Mouse (Mus musculus) limb, embryonic 10.5 days (tissue): Measurements from ENCODE around the gene Rabgap1l. TPM values are rescaled to one million over a fixed set of nuclear protein-coding genes. Genes with fewer than 3 reads are reported as not detected.

ENCODE experiments used
- DNase-seq: peaks from one replicate; pipeline ENCODE4 v3.0.0-alpha.2; 2017; ENCODE audit warnings: low spot score
- H3K27ac ChIP-seq: fragments of 300-500 bp; sonication (generic); 2 replicates; pipeline ENCODE4 v1.5.1; 2016; ENCODE audit warnings: mild to moderate bottlenecking
- H3K27me3 ChIP-seq: fragments of 300-500 bp; sonication (generic); 2 replicates; pipeline ENCODE4 v1.6.1; 2016; ENCODE audit warnings: low read depth, mild to moderate bottlenecking; ENCODE audit not compliant: poor library complexity, severe bottlenecking
- H3K36me3 ChIP-seq: fragments of 300-500 bp; sonication (generic); 2 replicates; pipeline ENCODE4 v1.6.1; 2016; ENCODE audit warnings: mild to moderate bottlenecking, moderate library complexity
- H3K4me1 ChIP-seq: fragments of 300-500 bp; sonication (generic); 2 replicates; pipeline ENCODE4 v1.6.1; 2016
- H3K4me3 ChIP-seq: fragments of 300-500 bp; sonication (generic); 2 replicates; pipeline ENCODE4 v1.5.1; 2016; ENCODE audit warnings: mild to moderate bottlenecking, moderate library complexity
- H3K9me3 ChIP-seq: fragments of 300-500 bp; sonication (generic); replicated peaks from 2 replicates; pipeline ENCODE4 v1.6.1; 2016; ENCODE audit warnings: mild to moderate bottlenecking
- WGBS: fragments of 180-500 bp; shearing (Covaris S2); methylation state at CpG from one replicate; pipeline ENCODE4 v1.1.7; 2016; 5-methylcytosine and 5-hydroxymethylcytosine counted together
- polyA plus RNA-seq: library from polyadenylated mRNA; unstranded; fragments of >200 nt; fragmentation: Nextera tagmentation; extraction: Ambion mirVana; gene quantifications from 2 replicates; pipeline ENCODE4 v1.2.1, GENCODE M21; 2016

The Rabgap1l gene
- polyA plus RNA-seq, 1 experiment from 2014 or later, result 12.5 TPM

GRCm38 (mm10) chr1:160351880-160352234, 441.2 kb downstream of the Rabgap1l start:
- H3K27me3 ChIP-seq, result no peaks in the 10 kb centered on the region
- 0% methylated on average over 10 of the region's 10 CpGs for WGBS
- no peaks in the 10 kb centered on the region for H3K9me3 ChIP-seq
- H3K4me3 ChIP-seq, result peak overlapping the region; percentile 52
- H3K36me3 ChIP-seq, result no peaks in the 10 kb centered on the region
- no peak overlapping the region; the same call in 1 of the 2 replicates for H3K27ac ChIP-seq
- H3K4me1 ChIP-seq, result peaks cover 15% of the 10 kb centered on the region
- peak; percentile 53 for DNase-seq

GRCm38 (mm10) chr1:160351146-160351879, 441.7 kb downstream of the Rabgap1l start:
- Histone ChIP-seq H3K36me3 (no peaks in the 10 kb centered on the region), H3K4me1 (peaks cover 17% of the 10 kb centered on the region), H3K27me3 (no peaks in the 10 kb centered on the region), H3K9me3 (no peaks in the 10 kb centered on the region), H3K4me3 (peak overlapping the region; percentile 52), H3K27ac (no peak overlapping the region; the same call in 1 of the 2 replicates)
- 32% methylated on average over 10 of the region's 13 CpGs for WGBS
- DNase-seq, result no peak

- no peaks in the 10 kb centered on the region for H3K27me3 ChIP-seq
- no peak overlapping the region for H3K27ac ChIP-seq
- H3K4me3 ChIP-seq, result no peak overlapping the region
- no peaks in the 10 kb centered on the region for H3K9me3 ChIP-seq
- H3K36me3 ChIP-seq, result no peaks in the 10 kb centered on the region
- no peak for DNase-seq
- H3K4me1 ChIP-seq, result no peaks in the 10 kb centered on the region
- 82% methylated on average over 2 of the region's 2 CpGs for WGBS
Observed at GRCm38 (mm10) chr1:160340653-160341052, 452.4 kb downstream of the Rabgap1l start.

DNA sequence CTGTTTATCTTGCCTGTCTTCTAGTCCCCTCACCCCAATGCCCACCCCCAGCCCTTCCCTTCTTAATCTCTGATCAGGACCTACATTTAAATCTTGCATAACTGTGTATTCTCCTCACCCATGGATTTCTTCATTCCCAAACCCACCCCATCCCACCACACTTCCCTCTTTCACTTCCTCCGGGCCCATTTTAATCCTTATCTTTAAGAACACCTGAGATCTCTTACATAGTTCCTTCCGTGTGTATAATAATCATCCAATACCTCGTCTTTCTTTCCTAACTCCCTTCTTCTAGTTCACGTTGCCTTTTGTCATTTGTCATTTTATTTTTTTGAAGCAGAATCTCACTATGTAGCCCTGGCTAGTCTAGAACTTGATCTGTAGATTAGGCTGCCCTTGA, 453.6 kb downstream of the Rabgap1l start:
- no peaks in the 10 kb centered on the region for H3K4me1 ChIP-seq
- H3K27ac ChIP-seq, result no peak overlapping the region
- DNase-seq, result no peak
- WGBS, result 92% methylated on average over 4 of the region's 4 CpGs
- no peaks in the 10 kb centered on the region for H3K36me3 ChIP-seq
- H3K27me3 ChIP-seq, result no peaks in the 10 kb centered on the region
- no peaks in the 10 kb centered on the region for H3K9me3 ChIP-seq
- no peak overlapping the region for H3K4me3 ChIP-seq

DNA sequence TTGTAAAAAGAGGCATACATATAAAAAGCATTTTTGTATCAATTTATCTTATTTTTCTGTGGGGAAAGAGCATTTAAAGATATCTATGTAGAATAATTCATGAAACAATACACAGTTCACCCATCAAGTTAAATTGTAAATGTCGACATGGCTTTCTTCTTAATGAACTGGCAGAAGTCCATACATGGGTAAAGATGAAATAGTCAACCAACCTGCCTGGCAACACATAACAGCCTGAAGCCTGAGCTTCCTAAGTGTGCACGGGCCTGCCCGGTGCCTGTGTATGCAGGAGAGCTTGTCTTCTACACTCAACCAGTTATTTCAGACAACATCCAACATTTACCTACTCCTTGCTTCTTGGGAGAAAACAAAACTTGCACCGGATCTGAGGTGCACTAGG, 458.2 kb downstream of the Rabgap1l start:
- 91% methylated on average over 4 of the region's 4 CpGs for WGBS
- Histone ChIP-seq H3K4me1 (no peaks in the 10 kb centered on the region), H3K4me3 (no peak overlapping the region), H3K36me3 (no peaks in the 10 kb centered on the region), H3K9me3 (no peaks in the 10 kb centered on the region), H3K27ac (no peak overlapping the region), H3K27me3 (no peaks in the 10 kb centered on the region)
- no peak for DNase-seq

GRCm38 (mm10) chr1:160330828-160331227, 462.2 kb downstream of the Rabgap1l start:
- Histone ChIP-seq H3K9me3 (no peaks in the 10 kb centered on the region), H3K27ac (no peak overlapping the region), H3K36me3 (no peaks in the 10 kb centered on the region), H3K27me3 (no peaks in the 10 kb centered on the region), H3K4me3 (no peak overlapping the region), H3K4me1 (no peaks in the 10 kb centered on the region)
- 67% methylated on average over 1 of the region's 1 CpGs for WGBS
- no peak for DNase-seq

GRCm38 (mm10) chr1:160330222-160330621, 462.8 kb downstream of the Rabgap1l start:
- H3K36me3 ChIP-seq, result no peaks in the 10 kb centered on the region
- no peak for DNase-seq
- H3K27me3 ChIP-seq, result no peaks in the 10 kb centered on the region
- 67% methylated on average over 2 of the region's 2 CpGs for whole genome bisulfite sequencing
- no peak overlapping the region for H3K4me3 ChIP-seq
- no peaks in the 10 kb centered on the region for H3K9me3 ChIP-seq
- no peaks in the 10 kb centered on the region for H3K4me1 ChIP-seq
- no peak overlapping the region for H3K27ac ChIP-seq

GRCm38 (mm10) chr1:160329788-160330187, 463.2 kb downstream of the Rabgap1l start:
- no peaks in the 10 kb centered on the region for H3K9me3 ChIP-seq
- H3K27ac ChIP-seq, result no peak overlapping the region
- no peaks in the 10 kb centered on the region for H3K36me3 ChIP-seq
- H3K4me3 ChIP-seq, result no peak overlapping the region
- H3K4me1 ChIP-seq, result no peaks in the 10 kb centered on the region
- no peak for DNase-seq
- no peaks in the 10 kb centered on the region for H3K27me3 ChIP-seq
- 76% methylated on average over 7 of the region's 7 CpGs for WGBS

DNA sequence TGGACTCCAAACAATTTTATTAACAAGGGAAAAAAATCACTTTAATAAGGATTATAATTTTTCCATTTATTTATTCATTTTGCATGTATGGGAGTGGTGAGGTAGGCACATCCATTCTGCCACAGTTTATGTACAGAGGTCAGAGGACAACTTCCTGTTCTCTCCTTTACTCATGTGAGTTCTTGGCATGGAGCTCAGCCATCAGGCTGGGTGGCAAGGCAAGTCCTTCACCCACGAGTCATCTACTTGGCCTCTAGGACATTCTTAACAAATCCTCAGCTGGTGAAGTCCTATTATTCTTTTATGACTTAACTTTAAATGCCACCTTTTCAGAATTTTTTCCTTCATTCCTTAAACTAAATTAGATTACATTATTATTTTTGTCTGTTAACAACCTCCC, 465.5 kb downstream of the Rabgap1l start:
- no peak for DNase-seq
- Histone ChIP-seq H3K9me3 (no peaks in the 10 kb centered on the region), H3K36me3 (no peaks in the 10 kb centered on the region), H3K4me3 (no peak overlapping the region), H3K4me1 (no peaks in the 10 kb centered on the region), H3K27me3 (no peaks in the 10 kb centered on the region), H3K27ac (no peak overlapping the region)
- WGBS, result 76% methylated on average over 1 of the region's 1 CpGs

DNA sequence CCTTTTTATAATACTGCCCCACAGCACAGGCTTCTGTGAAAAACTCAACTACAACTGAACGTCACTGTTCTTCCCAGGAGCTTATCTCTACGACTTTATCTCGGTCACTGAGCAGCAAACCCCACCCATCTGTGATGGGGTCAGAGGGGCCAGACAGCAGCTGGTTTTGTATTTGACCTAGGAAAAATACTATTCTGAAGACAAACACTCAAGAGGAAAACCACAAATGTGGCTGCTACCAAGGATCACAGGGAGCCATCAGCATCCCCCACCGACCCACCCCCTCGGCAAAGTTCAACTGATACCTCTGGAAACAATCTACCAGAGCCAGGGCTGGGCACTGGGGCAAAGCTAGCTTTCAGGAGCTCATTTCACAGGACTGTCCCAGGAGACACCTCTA, 467.5 kb downstream of the Rabgap1l start:
- Histone ChIP-seq H3K4me3 (no peak overlapping the region), H3K27me3 (no peaks in the 10 kb centered on the region), H3K36me3 (no peaks in the 10 kb centered on the region), H3K9me3 (no peaks in the 10 kb centered on the region), H3K4me1 (no peaks in the 10 kb centered on the region), H3K27ac (no peak overlapping the region)
- no peak for DNase-seq
- WGBS, result 58% methylated on average over 5 of the region's 5 CpGs

DNA sequence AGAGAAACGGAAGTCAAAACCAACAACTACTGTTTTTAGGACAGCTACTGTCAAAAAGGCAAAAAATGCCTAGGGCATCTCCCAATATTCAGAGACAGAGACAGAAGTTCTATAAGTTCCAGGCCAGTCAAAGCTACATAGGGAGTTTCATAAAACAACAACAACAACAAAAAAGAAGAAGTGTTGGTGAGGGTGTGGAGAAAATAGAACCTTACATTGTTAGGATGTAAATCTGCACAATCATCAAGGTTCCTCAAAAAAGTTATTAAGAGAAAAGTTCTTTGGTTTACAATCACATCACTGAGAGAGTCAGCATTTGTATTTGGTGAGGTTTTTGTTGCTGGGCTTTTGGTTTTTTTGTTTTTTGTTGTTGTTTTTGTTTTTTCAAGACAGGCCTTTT, 472.3 kb downstream of the Rabgap1l start:
- H3K27me3 ChIP-seq, result no peaks in the 10 kb centered on the region
- H3K4me3 ChIP-seq, result no peak overlapping the region
- H3K36me3 ChIP-seq, result no peaks in the 10 kb centered on the region
- DNase-seq, result no peak
- H3K4me1 ChIP-seq, result no peaks in the 10 kb centered on the region
- no peak overlapping the region for H3K27ac ChIP-seq
- 88% methylated on average over 1 of the region's 1 CpGs for WGBS
- no peaks in the 10 kb centered on the region for H3K9me3 ChIP-seq

DNA sequence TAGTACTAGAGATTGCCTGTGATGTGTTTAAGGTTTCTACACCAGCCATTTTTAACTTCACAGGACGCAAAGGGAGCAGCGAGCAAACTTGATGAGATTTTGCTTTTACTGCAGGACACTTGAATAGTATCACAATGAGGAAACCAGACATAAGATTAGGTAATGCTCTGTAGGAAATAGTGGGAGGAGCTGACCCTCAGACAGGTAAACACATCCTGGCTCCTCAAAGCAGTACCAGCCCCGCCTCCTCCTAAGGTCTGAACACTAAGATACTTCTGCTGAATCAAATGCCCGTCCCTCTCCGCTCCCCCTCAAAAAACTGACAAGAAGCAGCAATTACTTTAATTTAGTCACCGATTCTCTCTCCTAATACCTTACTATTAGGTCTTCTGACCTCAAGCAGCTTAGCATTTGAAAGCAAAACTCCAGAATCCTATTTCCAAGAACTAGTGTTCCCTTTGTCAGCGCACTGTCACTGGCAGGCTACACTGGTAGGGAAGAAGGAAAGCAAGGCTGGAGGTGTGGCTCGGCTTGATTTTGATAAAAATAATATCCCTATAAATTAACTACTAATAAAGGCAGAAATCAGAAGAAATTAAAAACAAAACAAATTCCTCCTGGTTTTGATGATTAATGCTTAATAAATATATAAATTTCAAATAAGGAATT, 474.8 kb downstream of the Rabgap1l start:
- no peak overlapping the region for H3K4me3 ChIP-seq
- no peaks in the 10 kb centered on the region for H3K36me3 ChIP-seq
- H3K27ac ChIP-seq, result no peak overlapping the region
- H3K9me3 ChIP-seq, result no peaks in the 10 kb centered on the region
- DNase-seq, result no peak
- WGBS, result 79% methylated on average over 8 of the region's 8 CpGs
- H3K4me1 ChIP-seq, result 0 out of 2 replicates have a peak, but pooled peaks cover 2% of the 10 kb centered on the region
- no peaks in the 10 kb centered on the region for H3K27me3 ChIP-seq

GRCm38 (mm10) chr1:160316239-160316638, 476.8 kb downstream of the Rabgap1l start:
- WGBS, result 100% methylated on average over 2 of the region's 2 CpGs
- H3K36me3 ChIP-seq, result no peaks in the 10 kb centered on the region
- DNase-seq, result no peak
- H3K27ac ChIP-seq, result no peak overlapping the region
- peaks cover 7% of the 10 kb centered on the region; the same call in 1 of the 2 replicates for H3K4me1 ChIP-seq
- no peak overlapping the region for H3K4me3 ChIP-seq
- no peaks in the 10 kb centered on the region for H3K27me3 ChIP-seq
- H3K9me3 ChIP-seq, result no peaks in the 10 kb centered on the region
